Mouse (Mus musculus) E14TG2a.4 (cell line): ENCODE data around the gene Triobp.

ENCODE experiments used
- CTCF ChIP-seq: conservative IDR thresholded peaks from 2 replicates; pipeline ENCODE4 v1.5.1; 2014; ENCODE audit warnings: low read length
- POU5F1 ChIP-seq: IDR thresholded peaks from 2 replicates; pipeline ENCODE4 v1.6.1; 2014; ENCODE audit warnings: low read length, borderline replicate concordance

- TF ChIP-seq CTCF (no peak), POU5F1 (no peak)
Measured at GRCm38 (mm10) chr15:79028237-79028738, 80.8 kb downstream of the Triobp start, which contains the start of gene H1f0.
